Mouse (Mus musculus) neural tube, embryonic 11.5 days (tissue): ENCODE measurements around the gene Gm9887. TPM values are rescaled to one million over a fixed set of nuclear protein-coding genes. Genes with fewer than 3 reads are reported as not detected.
"Not testable (repeated sequence)": the region's sequence is repeated elsewhere in the genome, so short reads cannot be mapped to it uniquely, and the experiment has no call there.

Experiments used
- ATAC-seq: fragments of 200-750 bp; cut with Nextera tagmentation; 2 replicates; pipeline ENCODE4 v1.8.0; 2017; ENCODE audit warnings: moderate number of reproducible peaks, mild to moderate bottlenecking, moderate TSS enrichment, moderate library complexity; ENCODE audit not compliant: insufficient read depth, low FRiP score, low TSS enrichment
- DNase-seq: peaks from one replicate; pipeline ENCODE4 v3.0.0-alpha.2; 2015; ENCODE audit warnings: low spot score
- H3K27ac ChIP-seq: fragments of 300-500 bp; sonication (generic); 2 replicates; pipeline ENCODE4 v1.5.1; 2014; ENCODE audit warnings: low read depth, mild to moderate bottlenecking, low read length
- H3K27me3 ChIP-seq: fragments of 300-500 bp; sonication (generic); 2 replicates; pipeline ENCODE4 v1.6.1; 2014; ENCODE audit warnings: mild to moderate bottlenecking, low read length, mixed read lengths; ENCODE audit not compliant: control insufficient read depth, insufficient read depth
- H3K36me3 ChIP-seq: fragments of 300-500 bp; sonication (generic); 2 replicates; pipeline ENCODE4 v1.6.1; 2014; ENCODE audit warnings: mild to moderate bottlenecking, low read length, moderate library complexity, mixed read lengths; ENCODE audit not compliant: control insufficient read depth, insufficient read depth
- H3K4me1 ChIP-seq: fragments of 300-500 bp; sonication (generic); 2 replicates; pipeline ENCODE4 v1.6.1; 2014; ENCODE audit warnings: low read length, mixed read lengths; ENCODE audit not compliant: control insufficient read depth, insufficient read depth
- H3K4me2 ChIP-seq: fragments of 300-500 bp; sonication (generic); 2 replicates; pipeline ENCODE4 v1.6.1; 2014; ENCODE audit warnings: low read depth, mild to moderate bottlenecking, moderate library complexity
- H3K4me3 ChIP-seq: fragments of 300-500 bp; sonication (generic); 2 replicates; pipeline ENCODE4 v1.5.1; 2014; ENCODE audit warnings: low read depth, low read length
- H3K9ac ChIP-seq: fragments of 300-500 bp; sonication (generic); 2 replicates; pipeline ENCODE4 v1.6.1; 2014; ENCODE audit warnings: mild to moderate bottlenecking, low read length
- H3K9me3 ChIP-seq: fragments of 300-500 bp; sonication (generic); 2 replicates; pipeline ENCODE4 v1.6.1; 2016; ENCODE audit warnings: low read length; ENCODE audit not compliant: control insufficient read depth
- WGBS: fragments of 180-500 bp; shearing (Covaris S2); extraction: QIAGEN DNeasy Blood & Tissue Kit; methylation state at CpG from one replicate; pipeline ENCODE4 v1.1.7; 2014; 5-methylcytosine and 5-hydroxymethylcytosine counted together
- polyA plus RNA-seq: library from polyadenylated mRNA; unstranded; fragments of >200 nt; fragmentation: Nextera tagmentation; extraction: Ambion mirVana; gene quantifications from 2 replicates; pipeline ENCODE4 v1.2.1, GENCODE M21; 2014

Gene Gm9887
- polyA plus RNA-seq, 1 experiment from 2014 or later = 1.4 TPM

DNA sequence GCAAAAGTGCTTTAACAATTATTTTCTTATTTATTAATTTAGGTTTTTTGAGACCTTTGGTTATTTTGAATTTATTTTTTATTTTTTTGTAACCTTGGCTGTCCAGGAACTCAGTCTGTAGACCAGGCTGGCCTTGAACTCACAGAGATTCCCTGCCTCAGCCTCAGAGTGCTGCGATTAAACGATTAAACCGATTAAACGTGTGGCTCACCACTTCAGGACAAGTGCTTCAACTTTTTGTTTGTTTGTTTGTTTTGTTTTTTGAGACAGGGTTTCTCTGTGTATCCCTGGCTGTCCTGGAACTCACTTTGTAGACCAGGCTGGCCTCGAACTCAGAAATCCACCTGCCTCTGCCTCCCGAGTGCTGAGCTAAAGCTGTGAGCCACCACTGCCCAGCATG is 5.4 kb upstream of the Gm9887 start:
- not testable (repeated sequence) for H3K4me2 ChIP-seq, H3K36me3 ChIP-seq, H3K9me3 ChIP-seq, H3K4me3 ChIP-seq, H3K27ac ChIP-seq, H3K27me3 ChIP-seq, DNase-seq, ATAC-seq, H3K9ac ChIP-seq
- WGBS = 93% methylated on average over 6 of the region's 6 CpGs
- H3K4me1 ChIP-seq = peaks cover 10% of the 10 kb centered on the region

DNA sequence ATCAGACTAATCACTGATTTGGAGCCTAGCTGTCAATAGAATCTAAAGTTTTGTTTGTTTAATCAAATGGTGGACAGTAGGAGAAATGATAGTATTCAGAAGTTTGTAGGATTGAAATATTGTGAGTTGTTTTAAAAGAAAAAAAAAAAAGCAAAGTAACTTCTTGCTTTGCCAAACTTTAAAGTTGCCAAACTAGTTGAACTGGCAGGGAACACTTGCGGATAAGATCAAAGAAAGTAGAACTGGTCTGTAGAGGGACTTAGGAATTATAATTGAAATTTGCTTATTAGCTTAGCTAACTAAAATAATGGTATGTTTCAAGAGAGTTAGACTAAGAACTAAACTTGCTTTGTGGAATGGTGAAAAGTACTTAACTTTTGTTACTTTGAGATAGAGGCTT is 4.9 kb upstream of the Gm9887 start:
- DNase-seq (no peak), ATAC-seq (no peak)
- Histone ChIP-seq H3K4me3 (no peak overlapping the region), H3K4me1 (peaks cover 10% of the 10 kb centered on the region), H3K27ac (no peak overlapping the region), H3K27me3 (no peaks in the 10 kb centered on the region), H3K36me3 (no peaks in the 10 kb centered on the region), H3K9me3 (no peaks in the 10 kb centered on the region), H3K9ac (no peak overlapping the region), H3K4me2 (no peak overlapping the region)
- WGBS = 96% methylated on average over 1 of the region's 1 CpGs

DNA sequence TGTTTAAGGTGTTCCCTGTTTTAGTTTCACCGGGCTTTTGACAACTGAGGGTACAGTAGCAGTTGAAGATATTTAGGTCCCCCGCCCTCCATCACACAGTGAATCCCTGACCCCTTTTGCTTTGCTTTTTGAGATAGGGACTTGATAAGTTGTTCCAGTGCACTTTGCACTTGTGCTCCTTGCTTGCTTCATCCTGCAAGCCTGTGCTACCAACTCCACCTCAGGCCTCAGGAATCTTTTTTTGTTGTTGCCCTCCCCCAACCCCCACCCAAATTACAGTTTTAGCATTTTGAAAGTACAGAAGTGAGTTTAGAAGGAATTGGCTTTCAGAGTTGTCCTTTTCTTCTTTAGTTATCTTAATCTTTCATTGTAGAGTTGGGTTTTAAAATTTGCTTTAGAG is 3.9 kb upstream of the Gm9887 start:
- no peak overlapping the region for H3K4me2 ChIP-seq
- ATAC-seq (no peak), DNase-seq (no peak)
- H3K4me1 ChIP-seq = peaks cover 10% of the 10 kb centered on the region
- H3K9me3 ChIP-seq = no peaks in the 10 kb centered on the region
- H3K27ac ChIP-seq = no peak overlapping the region
- WGBS = 86% methylated on average over 2 of the region's 2 CpGs
- H3K4me3 ChIP-seq = no peak overlapping the region
- no peaks in the 10 kb centered on the region for H3K27me3 ChIP-seq
- H3K9ac ChIP-seq = no peak overlapping the region
- H3K36me3 ChIP-seq = no peaks in the 10 kb centered on the region

GRCm38 (mm10) chr12:69373850-69374766 is 1.9 kb upstream of the Gm9887 start:
- no peak overlapping the region; the same call in 1 of the 2 replicates for H3K9ac ChIP-seq

GRCm38 (mm10) chr12:69372731-69373331 is 573 bp upstream of the Gm9887 start:
- peak; percentile 14 for ATAC-seq
- H3K27ac ChIP-seq = peak overlapping the region; percentile 85
- no peaks in the 10 kb centered on the region for H3K36me3 ChIP-seq
- DNase-seq = no peak
- peak overlapping the region; percentile 76 for H3K4me2 ChIP-seq
- peaks cover 10% of the 10 kb centered on the region for H3K4me1 ChIP-seq
- H3K4me3 ChIP-seq = peak overlapping the region; percentile 99
- under 1% methylated on average over 42 of the region's 42 CpGs for WGBS
- H3K9ac ChIP-seq = peak overlapping the region; percentile 94
- H3K27me3 ChIP-seq = no peaks in the 10 kb centered on the region
- H3K9me3 ChIP-seq = no peaks in the 10 kb centered on the region

More at GRCm38 (mm10) chr12:69373850-69374766, 1.9 kb upstream of the Gm9887 start:
- H3K36me3 ChIP-seq = no peaks in the 10 kb centered on the region
- peak overlapping the region; percentile 99 for H3K4me3 ChIP-seq
- ATAC-seq = no peak
- WGBS = 53% methylated on average over 11 of the region's 11 CpGs
- no peaks in the 10 kb centered on the region for H3K9me3 ChIP-seq
- no peak for DNase-seq
- H3K4me2 ChIP-seq = peak overlapping the region; percentile 76
- no peaks in the 10 kb centered on the region for H3K27me3 ChIP-seq
- H3K27ac ChIP-seq = no peak overlapping the region
- H3K4me1 ChIP-seq = peaks cover 10% of the 10 kb centered on the region

DNA sequence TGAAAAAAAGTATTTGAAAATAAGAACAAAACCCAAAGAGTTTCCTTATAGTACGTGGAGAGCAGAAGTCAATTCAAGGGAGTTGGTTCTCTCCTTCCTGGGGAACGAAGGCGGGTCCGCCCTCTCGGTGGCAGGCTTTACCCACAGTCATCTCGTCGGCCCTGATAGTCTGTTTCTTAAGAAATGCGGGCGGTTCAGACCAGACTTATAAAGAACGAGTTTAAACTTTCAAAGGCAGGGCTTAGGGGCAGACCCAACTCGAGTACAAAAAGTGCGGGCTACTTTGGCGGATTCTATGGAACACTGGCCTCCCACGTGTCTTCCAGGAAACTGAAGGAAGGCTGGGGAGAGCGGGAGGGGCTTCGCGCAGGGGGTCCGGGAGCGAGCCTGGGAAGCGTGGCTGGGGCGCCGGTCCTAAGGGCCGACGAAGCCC is 821 bp downstream of the Gm9887 start:
- WGBS = under 1% methylated on average over 24 of the region's 24 CpGs
- peaks cover 10% of the 10 kb centered on the region for H3K4me1 ChIP-seq
- no peaks in the 10 kb centered on the region for H3K36me3 ChIP-seq
- peak overlapping the region; percentile 94 for H3K9ac ChIP-seq
- DNase-seq = no peak
- peak overlapping the region; percentile 75 for H3K27ac ChIP-seq
- peak; percentile 83 for ATAC-seq
- peak overlapping the region; percentile 99 for H3K4me3 ChIP-seq
- peak overlapping the region; percentile 54 for H3K4me2 ChIP-seq
- H3K9me3 ChIP-seq = no peaks in the 10 kb centered on the region
- no peaks in the 10 kb centered on the region for H3K27me3 ChIP-seq

- 15% methylated on average over 7 of the region's 7 CpGs for WGBS
Measured at GRCm38 (mm10) chr12:69370936-69371335, 1.3 kb downstream of the Gm9887 start.

GRCm38 (mm10) chr12:69367557-69367956 is 4.7 kb downstream of the Gm9887 start:
- H3K9me3 ChIP-seq = no peaks in the 10 kb centered on the region
- no peak overlapping the region for H3K9ac ChIP-seq
- no peak for DNase-seq
- 52% methylated on average over 2 of the region's 2 CpGs for WGBS
- ATAC-seq = no peak
- H3K4me3 ChIP-seq = no peak overlapping the region
- H3K27me3 ChIP-seq = no peaks in the 10 kb centered on the region
- H3K4me2 ChIP-seq = no peak overlapping the region
- no peaks in the 10 kb centered on the region for H3K36me3 ChIP-seq
- no peak overlapping the region for H3K27ac ChIP-seq
- H3K4me1 ChIP-seq = no peaks in the 10 kb centered on the region

More at GRCm38 (mm10) chr12:69370936-69371335, 1.3 kb downstream of the Gm9887 start:
- Histone ChIP-seq H3K27me3 (no peaks in the 10 kb centered on the region), H3K27ac (no peak overlapping the region), H3K9me3 (no peaks in the 10 kb centered on the region), H3K4me1 (peaks cover 10% of the 10 kb centered on the region), H3K4me3 (peak overlapping the region; percentile 99), H3K4me2 (peak overlapping the region; percentile 54), H3K9ac (no peak overlapping the region; the same call in 1 of the 2 replicates), H3K36me3 (no peaks in the 10 kb centered on the region)
- no peak for ATAC-seq
- no peak for DNase-seq
